Mouse (Mus musculus) testis, postnatal 14 days (tissue): ENCODE data around the gene Hectd2.

Experiments used
- DNase-seq: peaks from one replicate; pipeline ENCODE4 v3.0.0; 2021; ENCODE audit warnings: low spot score

Gene Hectd2

GRCm38 (mm10) chr19:36554046-36554784 is at the start of gene Hectd2:
Hectd2 (plus strand) TSS chr19:36554639.
- DNase-seq: peak; percentile 87

- DNase-seq: no peak
These were observed 49.7 kb upstream of the Hectd2 start for GRCm38 (mm10) chr19:36504716-36505115.

- no peak for DNase-seq
These were observed 43.1 kb upstream of the Hectd2 start for GRCm38 (mm10) chr19:36511305-36511704.

- DNase-seq: no peak
These were observed 36.0 kb upstream of the Hectd2 start for GRCm38 (mm10) chr19:36518461-36518860.

GRCm38 (mm10) chr19:36521568-36521967 is 32.9 kb upstream of the Hectd2 start:
- no peak for DNase-seq

- no peak for DNase-seq
These were observed 31.8 kb upstream of the Hectd2 start for GRCm38 (mm10) chr19:36522558-36523195.

- DNase-seq: no peak
These were observed 29.4 kb upstream of the Hectd2 start for GRCm38 (mm10) chr19:36525071-36525470.

GRCm38 (mm10) chr19:36533082-36533481 is 21.4 kb upstream of the Hectd2 start:
- DNase-seq: no peak

- DNase-seq: peak; percentile 33
These were observed 20.3 kb upstream of the Hectd2 start for GRCm38 (mm10) chr19:36534011-36534765.

GRCm38 (mm10) chr19:36534766-36535140 is 19.7 kb upstream of the Hectd2 start:
- DNase-seq: no peak

- DNase-seq: no peak
These were observed 19.3 kb upstream of the Hectd2 start for GRCm38 (mm10) chr19:36535186-36535585.

- DNase-seq: no peak
These were observed 18.6 kb upstream of the Hectd2 start for GRCm38 (mm10) chr19:36535878-36536277.

- no peak for DNase-seq
These were observed 17.5 kb upstream of the Hectd2 start for GRCm38 (mm10) chr19:36536929-36537328.

GRCm38 (mm10) chr19:36538528-36538927 is 15.9 kb upstream of the Hectd2 start:
- DNase-seq: no peak

- no peak for DNase-seq
These were observed 15.1 kb upstream of the Hectd2 start for GRCm38 (mm10) chr19:36539311-36539710.

- no peak for DNase-seq
These were observed 14.3 kb upstream of the Hectd2 start for GRCm38 (mm10) chr19:36540012-36540606.

- no peak for DNase-seq
These were observed 13.7 kb upstream of the Hectd2 start for GRCm38 (mm10) chr19:36540776-36541175.

- no peak for DNase-seq
These were observed 836 bp upstream of the Hectd2 start for GRCm38 (mm10) chr19:36553561-36554045.

GRCm38 (mm10) chr19:36554785-36555595 is 551 bp downstream of the Hectd2 start:
- peak; percentile 78 for DNase-seq

GRCm38 (mm10) chr19:36559331-36559730 is 4.9 kb downstream of the Hectd2 start:
- no peak for DNase-seq

- no peak for DNase-seq
These were observed 5.7 kb downstream of the Hectd2 start for GRCm38 (mm10) chr19:36560160-36560559.
